Mouse (Mus musculus) heart, embryonic 14.5 days (tissue): Measurements from ENCODE around the gene Zcchc10. TPM values are rescaled to one million over a fixed set of nuclear protein-coding genes. Genes with fewer than 3 reads are reported as not detected.
"Not testable (repeated sequence)": the region's sequence is repeated elsewhere in the genome, so short reads cannot be mapped to it uniquely, and the experiment has no call there.

ENCODE experiments used
- ATAC-seq: fragments of 200-750 bp; cut with Nextera tagmentation; 2 replicates; pipeline ENCODE4 v1.8.0; 2017; ENCODE audit warnings: low read depth, moderate TSS enrichment; ENCODE audit not compliant: insufficient number of reproducible peaks, insufficient read depth, low FRiP score
- H3K27ac ChIP-seq, 2 experiments: fragments of 200-500 bp in 1 of 2; fragments of 300-500 bp in 1 of 2; sonication (generic) in 1 of 2; replicated peaks in 1 of 2; 2 replicates each; pipeline ENCODE4 v1.5.1; 2012 to 2014; ENCODE audit warnings: low read depth in 2 of 2, low read length in 2 of 2, control low read depth in 1 of 2, mild to moderate bottlenecking in 1 of 2, mixed read lengths in 1 of 2; ENCODE audit not compliant: control insufficient read depth in 1 of 2, insufficient read depth in 1 of 2
- H3K27me3 ChIP-seq: fragments of 300-500 bp; sonication (generic); 2 replicates; pipeline ENCODE4 v1.6.1; 2014; ENCODE audit warnings: mild to moderate bottlenecking, low read length, control low read depth; ENCODE audit not compliant: control insufficient read depth, insufficient read depth
- H3K36me3 ChIP-seq: fragments of 300-500 bp; sonication (generic); 2 replicates; pipeline ENCODE4 v1.6.1; 2014; ENCODE audit warnings: mild to moderate bottlenecking, control low read depth, low read length, mixed read lengths; ENCODE audit not compliant: control insufficient read depth, insufficient read depth
- H3K4me1 ChIP-seq, 2 experiments: fragments of 200-500 bp in 1 of 2; fragments of 300-500 bp in 1 of 2; sonication (generic) in 1 of 2; 2 replicates each; pipeline ENCODE4 v1.6.1; 2012 to 2014; ENCODE audit warnings: low read length in 2 of 2, control low read depth in 1 of 2, mixed read lengths in 1 of 2; ENCODE audit not compliant: control insufficient read depth in 2 of 2, insufficient read depth in 2 of 2
- H3K4me2 ChIP-seq: fragments of 300-500 bp; sonication (generic); 2 replicates; pipeline ENCODE4 v1.6.1; 2014; ENCODE audit warnings: mild to moderate bottlenecking, low read length
- H3K4me3 ChIP-seq, 2 experiments: fragments of 200-500 bp in 1 of 2; fragments of 300-500 bp in 1 of 2; sonication (generic) in 1 of 2; 2 replicates each; pipeline ENCODE4 v1.5.1; 2012 to 2014; ENCODE audit warnings: low read length in 2 of 2, mild to moderate bottlenecking in 2 of 2, control low read depth in 1 of 2, low read depth in 1 of 2, moderate library complexity in 1 of 2; ENCODE audit not compliant: control insufficient read depth in 1 of 2, insufficient read depth in 1 of 2
- H3K9ac ChIP-seq: fragments of 300-500 bp; sonication (generic); 2 replicates; pipeline ENCODE4 v1.6.1; 2014; ENCODE audit warnings: mild to moderate bottlenecking, low read length
- H3K9me3 ChIP-seq: fragments of 300-500 bp; sonication (generic); 2 replicates; pipeline ENCODE4 v1.6.1; 2016; ENCODE audit warnings: low read length, control low read depth; ENCODE audit not compliant: control insufficient read depth
- WGBS: fragments of 180-500 bp; shearing (Covaris S2); extraction: QIAGEN DNeasy Blood & Tissue Kit; methylation state at CpG from one replicate; pipeline ENCODE4 v1.1.7; 2014; 5-methylcytosine and 5-hydroxymethylcytosine counted together
- polyA plus RNA-seq: library from polyadenylated mRNA; unstranded; fragments of >200 nt; fragmentation: Nextera tagmentation; extraction: Ambion mirVana; gene quantifications from 2 replicates; pipeline ENCODE4 v1.2.1, GENCODE M21; 2014

The Zcchc10 gene
- polyA plus RNA-seq: 15.8 and 17.5 TPM in 2 replicates

- peak within 1 kb of the TSS; percentile 77 for H3K9ac ChIP-seq
- H3K36me3 ChIP-seq: peaks cover 27% of the 10 kb centered on the region
- H3K4me1 ChIP-seq: 0 out of 4 replicates have a peak, but pooled peaks cover 0 to 3% of the 10 kb centered on the region in 2 experiments
- peak within 1 kb of the TSS; percentile 77 for H3K4me2 ChIP-seq
- peak; percentile 79 for ATAC-seq
- H3K27me3 ChIP-seq: no peaks in the 10 kb centered on the region
- 0% methylated on average over 21 of the region's 21 CpGs for WGBS
- H3K4me3 ChIP-seq: peak within 1 kb of the TSS; percentile 73 to 97
- H3K27ac ChIP-seq: peak within 1 kb of the TSS; percentile 60 to 76
- no peaks in the 10 kb centered on the region for H3K9me3 ChIP-seq
These were observed at the start of gene Zcchc10 for GRCm38 (mm10) chr11:53324512-53324968. Gene Zcchc10 (plus strand): TSS chr11:53324679.

DNA sequence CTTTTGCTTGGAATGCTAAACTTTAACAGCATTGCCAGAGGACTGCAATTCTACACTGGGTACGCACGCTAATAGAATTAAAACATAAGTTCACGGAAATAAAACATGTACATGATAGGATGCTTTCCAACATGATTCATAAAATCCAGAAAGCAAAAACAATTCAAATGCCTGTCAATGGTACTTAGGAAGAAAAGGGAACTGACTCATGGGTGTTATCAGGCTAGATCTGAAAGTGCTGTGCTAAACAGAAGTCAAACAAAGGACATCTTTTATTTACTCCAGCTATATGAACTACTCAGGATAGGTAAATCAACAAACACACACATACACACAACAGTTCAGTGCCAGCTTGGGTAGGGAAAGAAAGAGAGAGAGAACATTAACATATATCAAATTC is 49.1 kb upstream of the Zcchc10 start:
- Histone ChIP-seq H3K36me3 (peaks cover 81% of the 10 kb centered on the region), H3K4me1 (peaks cover 0 to 14% of the 10 kb centered on the region in 2 experiments; a peak in 3 of 4 replicates), H3K4me3 (no peak overlapping the region), H3K27me3 (no peaks in the 10 kb centered on the region), H3K9me3 (no peaks in the 10 kb centered on the region), H3K4me2 (no peak overlapping the region), H3K9ac (no peak overlapping the region), H3K27ac (no peak overlapping the region)
- WGBS: 88% methylated on average over 3 of the region's 3 CpGs
- ATAC-seq: no peak

GRCm38 (mm10) chr11:53278411-53278810 is 46.1 kb upstream of the Zcchc10 start:
- no peak for ATAC-seq
- peaks cover 82% of the 10 kb centered on the region for H3K36me3 ChIP-seq
- no peak overlapping the region for H3K9ac ChIP-seq

DNA sequence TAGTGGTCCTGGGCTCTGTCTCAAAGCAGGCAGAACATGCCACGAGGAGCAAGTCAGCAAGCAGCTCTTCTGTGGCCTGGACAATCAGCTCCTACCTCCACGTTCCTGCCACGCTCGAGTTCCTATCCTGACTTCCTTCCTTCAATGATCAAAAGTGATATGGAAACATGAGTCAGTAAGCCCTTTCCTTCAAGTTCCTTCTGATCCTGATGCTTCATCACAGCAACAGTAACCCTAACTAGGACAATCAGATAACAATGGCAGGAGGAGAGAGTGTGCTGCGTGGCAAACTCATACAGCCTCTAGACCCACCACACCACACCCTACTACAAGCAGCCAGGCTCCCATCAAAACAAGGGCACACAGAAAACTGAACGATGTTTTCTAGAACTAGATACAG is 38.6 kb upstream of the Zcchc10 start:
- H3K4me1 ChIP-seq: 0 out of 4 replicates have a peak, but pooled peaks cover 0 to 3% of the 10 kb centered on the region in 2 experiments

More at GRCm38 (mm10) chr11:53278411-53278810, 46.1 kb upstream of the Zcchc10 start:
- no peak overlapping the region for H3K4me3 ChIP-seq
- H3K27me3 ChIP-seq: no peaks in the 10 kb centered on the region
- 63% methylated on average over 4 of the region's 4 CpGs for WGBS
- peaks cover 0 to 17% of the 10 kb centered on the region in 2 experiments; a peak in 3 of 4 replicates for H3K4me1 ChIP-seq
- H3K9me3 ChIP-seq: no peaks in the 10 kb centered on the region
- no peak overlapping the region for H3K27ac ChIP-seq
- H3K4me2 ChIP-seq: no peak overlapping the region

GRCm38 (mm10) chr11:53290187-53290586 is 34.3 kb upstream of the Zcchc10 start:
- peaks cover 77% of the 10 kb centered on the region for H3K36me3 ChIP-seq
- not testable (repeated sequence) for H3K27ac ChIP-seq, H3K9ac ChIP-seq, H3K4me2 ChIP-seq, H3K9me3 ChIP-seq, ATAC-seq, H3K4me3 ChIP-seq, H3K27me3 ChIP-seq, H3K4me1 ChIP-seq
- 89% methylated on average over 2 of the region's 2 CpGs for WGBS

More for the DNA sequence above, 38.6 kb upstream of the Zcchc10 start:
- no peak overlapping the region for H3K9ac ChIP-seq
- H3K36me3 ChIP-seq: peaks cover 97% of the 10 kb centered on the region
- no peak overlapping the region for H3K4me2 ChIP-seq
- H3K27me3 ChIP-seq: no peaks in the 10 kb centered on the region
- 76% methylated on average over 6 of the region's 6 CpGs for WGBS
- no peak overlapping the region for H3K27ac ChIP-seq
- no peak for ATAC-seq
- H3K4me3 ChIP-seq: no peak overlapping the region
- no peaks in the 10 kb centered on the region for H3K9me3 ChIP-seq

- no peak overlapping the region for H3K4me3 ChIP-seq
- peaks cover 0 to 10% of the 10 kb centered on the region in 2 experiments; a peak in 2 of 4 replicates for H3K4me1 ChIP-seq
- H3K9me3 ChIP-seq: no peaks in the 10 kb centered on the region
- peaks cover 71% of the 10 kb centered on the region for H3K36me3 ChIP-seq
- no peaks in the 10 kb centered on the region for H3K27me3 ChIP-seq
- ATAC-seq: no peak
- WGBS: 94% methylated on average over 11 of the region's 11 CpGs
- H3K4me2 ChIP-seq: no peak overlapping the region
- no peak overlapping the region for H3K27ac ChIP-seq
- H3K9ac ChIP-seq: no peak overlapping the region
These were observed 33.6 kb upstream of the Zcchc10 start for GRCm38 (mm10) chr11:53290871-53291270.

DNA sequence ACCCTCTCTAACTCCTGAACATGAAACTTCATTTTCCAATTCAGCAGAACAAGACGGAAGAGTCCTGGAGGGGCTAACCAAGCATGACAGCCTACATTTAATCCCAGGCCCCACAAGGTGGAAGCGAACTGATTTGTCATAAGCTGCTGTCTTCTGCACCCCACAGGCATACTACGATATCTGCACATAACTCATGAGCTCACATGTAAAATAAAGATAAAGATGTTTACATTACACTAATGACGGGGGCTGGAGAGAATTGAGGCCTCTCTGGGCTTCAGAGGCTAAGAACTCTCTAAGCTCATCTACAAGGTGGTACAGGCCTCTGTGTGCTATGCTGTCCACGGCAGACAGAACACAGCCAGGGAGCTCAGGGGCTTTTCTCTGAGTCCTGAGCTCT is 30.0 kb upstream of the Zcchc10 start:
- Histone ChIP-seq H3K4me3 (no peak overlapping the region), H3K4me1 (peaks cover 2 to 31% of the 10 kb centered on the region in 2 experiments), H3K9ac (no peak overlapping the region), H3K4me2 (no peak overlapping the region), H3K36me3 (peaks cover 35% of the 10 kb centered on the region), H3K27me3 (no peaks in the 10 kb centered on the region), H3K9me3 (no peaks in the 10 kb centered on the region), H3K27ac (no peak overlapping the region)
- 70% methylated on average over 5 of the region's 5 CpGs for whole genome bisulfite sequencing
- no peak for ATAC-seq

DNA sequence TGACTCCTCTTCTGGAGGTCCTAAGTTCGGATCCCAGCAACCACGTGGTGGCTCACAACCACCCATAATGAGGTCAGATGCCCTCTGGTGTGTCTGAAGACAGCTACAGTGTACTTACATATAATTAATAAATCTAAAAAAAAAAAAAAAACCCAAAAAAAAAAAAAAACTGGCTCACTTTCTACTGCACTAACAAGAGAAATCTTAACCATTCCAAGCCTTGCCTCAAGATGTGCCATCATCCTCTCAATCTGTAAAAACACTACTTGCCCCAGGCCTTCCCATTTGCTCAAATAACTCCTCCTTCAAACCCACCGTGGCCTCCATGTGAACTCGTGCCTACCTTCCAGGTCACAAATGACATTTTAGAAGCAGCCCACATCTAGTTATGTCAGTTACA is 27.6 kb upstream of the Zcchc10 start:
- no peak overlapping the region for H3K4me3 ChIP-seq
- H3K27me3 ChIP-seq: no peaks in the 10 kb centered on the region
- no peak overlapping the region for H3K9ac ChIP-seq
- H3K27ac ChIP-seq: no peak overlapping the region
- WGBS: 68% methylated on average over 4 of the region's 4 CpGs
- ATAC-seq: no peak
- H3K4me1 ChIP-seq: peaks cover 11 to 38% of the 10 kb centered on the region in 2 experiments
- no peaks in the 10 kb centered on the region for H3K9me3 ChIP-seq
- H3K4me2 ChIP-seq: no peak overlapping the region
- peaks cover 12% of the 10 kb centered on the region for H3K36me3 ChIP-seq
